Mouse (Mus musculus) thymus, adult 2 months (tissue): ENCODE results near the gene Synpo2l. TPM values are rescaled to one million over a fixed set of nuclear protein-coding genes. Genes with fewer than 3 reads are reported as not detected.
"Not testable (repeated sequence)": the region's sequence is repeated elsewhere in the genome, so short reads cannot be mapped to it uniquely, and the experiment has no call there.

ENCODE experiments used
- DNase-seq: peaks from one replicate; pipeline ENCODE4 v3.0.0; 2021
- H3K27ac ChIP-seq: fragments of 200-500 bp; 2 replicates; pipeline ENCODE4 v1.5.1; 2012; ENCODE audit warnings: low read length, control low read depth; ENCODE audit not compliant: control insufficient read depth, insufficient read depth
- H3K27me3 ChIP-seq: fragments of 200-500 bp; 2 replicates; pipeline ENCODE4 v1.6.1; 2012; ENCODE audit warnings: mild to moderate bottlenecking, low read length, moderate library complexity, mixed read lengths; ENCODE audit not compliant: control insufficient read depth, insufficient read depth
- H3K36me3 ChIP-seq: fragments of 200-500 bp; 2 replicates; pipeline ENCODE4 v1.6.1; 2012; ENCODE audit warnings: mild to moderate bottlenecking, low read length, moderate library complexity; ENCODE audit not compliant: control insufficient read depth, insufficient read depth
- H3K4me1 ChIP-seq: fragments of 200-500 bp; replicated peaks from 2 replicates; pipeline ENCODE4 v1.6.1; 2012; ENCODE audit warnings: low read length; ENCODE audit not compliant: control insufficient read depth, insufficient read depth
- H3K4me3 ChIP-seq: fragments of 200-500 bp; 2 replicates; pipeline ENCODE4 v1.5.1; 2012; ENCODE audit warnings: mild to moderate bottlenecking, low read length, control low read depth, moderate library complexity; ENCODE audit not compliant: control insufficient read depth, insufficient read depth
- CTCF ChIP-seq: fragments of 200-500 bp; IDR thresholded peaks from 2 replicates; pipeline ENCODE4 v1.5.1; 2012; ENCODE audit warnings: mild to moderate bottlenecking, control low read depth, low read length, moderate library complexity, borderline replicate concordance; ENCODE audit not compliant: control insufficient read depth, poor library complexity, insufficient read depth; ENCODE audit errors: extremely low read depth
- POLR2A ChIP-seq: fragments of 200-500 bp; IDR thresholded peaks from 2 replicates; pipeline ENCODE4 v1.6.1; 2012; ENCODE audit warnings: mild to moderate bottlenecking, low read length, control low read depth, moderate library complexity; ENCODE audit not compliant: control insufficient read depth, poor library complexity, insufficient read depth; ENCODE audit errors: extremely low read depth
- WGBS: fragments of 180-500 bp; shearing (Covaris S2); methylation state at CpG from one replicate; pipeline ENCODE4 v1.1.7; 2018; 5-methylcytosine and 5-hydroxymethylcytosine counted together
- polyA plus RNA-seq: library from polyadenylated mRNA; depleted of rRNA; stranded (reverse); fragments of >200 nt; gene quantifications from 2 replicates; pipeline ENCODE4 v1.2.3, GENCODE M21; 2012; rRNA removed

The Synpo2l gene
- polyA plus RNA-seq, result 0.51 and 2.8 TPM in 2 replicates

GRCm38 (mm10) chr14:20668154-20668810 lies at the start of gene Synpo2l:
TSS of gene Synpo2l (minus strand) at chr14:20668354.
- no peak within 1 kb of the TSS for H3K4me3 ChIP-seq
- H3K4me1 ChIP-seq, result peaks cover 8% of the 10 kb centered on the region
- WGBS, result 93% methylated on average over 8 of the region's 8 CpGs
- H3K27me3 ChIP-seq, result no peaks in the 10 kb centered on the region
- H3K36me3 ChIP-seq, result no peaks in the 10 kb centered on the region
- DNase-seq, result no peak
- TF ChIP-seq CTCF, result no peak
- TF ChIP-seq POLR2A, result no peak
- H3K27ac ChIP-seq, result no peak within 1 kb of the TSS

GRCm38 (mm10) chr14:20713832-20714231 lies 45.7 kb upstream of the Synpo2l start:
- TF ChIP-seq POLR2A (no peak), CTCF (no peak)
- H3K4me1 ChIP-seq, result peaks cover 3% of the 10 kb centered on the region; the same call in 1 of the 2 replicates
- DNase-seq, result no peak
- no peak overlapping the region for H3K4me3 ChIP-seq
- H3K36me3 ChIP-seq, result peaks cover 53% of the 10 kb centered on the region
- H3K27me3 ChIP-seq, result no peaks in the 10 kb centered on the region
- WGBS, result 95% methylated on average over 11 of the region's 11 CpGs
- no peak overlapping the region for H3K27ac ChIP-seq

GRCm38 (mm10) chr14:20708239-20708638 lies 40.1 kb upstream of the Synpo2l start:
- H3K4me1 ChIP-seq, result peaks cover 7% of the 10 kb centered on the region
- DNase-seq, result no peak
- peak overlapping the region; percentile 36 for H3K27ac ChIP-seq
- WGBS, result under 1% methylated on average over 10 of the region's 10 CpGs
- TF ChIP-seq CTCF (no peak), POLR2A (no peak)
- no peaks in the 10 kb centered on the region for H3K27me3 ChIP-seq
- H3K4me3 ChIP-seq, result peak overlapping the region; percentile 91
- peaks cover 14% of the 10 kb centered on the region for H3K36me3 ChIP-seq

GRCm38 (mm10) chr14:20707201-20708190 lies 39.3 kb upstream of the Synpo2l start, which contains the start of gene Zswim8:
TSS of gene Zswim8 (plus strand) at chr14:20707552.
- under 1% methylated on average over 80 of the region's 80 CpGs for WGBS
- H3K4me3 ChIP-seq, result peak within 1 kb of the TSS; percentile 91
- peak within 1 kb of the TSS; percentile 36 for H3K27ac ChIP-seq
- peaks cover 7% of the 10 kb centered on the region; the same call in 1 of the 2 replicates for H3K36me3 ChIP-seq
- DNase-seq, result peak; percentile 69
- TF ChIP-seq CTCF, result 0 out of 2 replicates have a peak, but pooled peaks have one; percentile 12
- no peak for TF ChIP-seq POLR2A
- H3K27me3 ChIP-seq, result no peaks in the 10 kb centered on the region
- H3K4me1 ChIP-seq, result peaks cover 7% of the 10 kb centered on the region

GRCm38 (mm10) chr14:20703461-20703860 lies 35.3 kb upstream of the Synpo2l start:
- DNase-seq, H3K27ac ChIP-seq, H3K36me3 ChIP-seq, H3K27me3 ChIP-seq, H3K4me1 ChIP-seq: not testable (repeated sequence)
- WGBS, result 7% methylated on average over 8 of the region's 8 CpGs
- peak overlapping the region; percentile 95 for H3K4me3 ChIP-seq

- peak; percentile 86 for DNase-seq
- Histone ChIP-seq H3K27me3 (no peaks in the 10 kb centered on the region), H3K36me3 (no peaks in the 10 kb centered on the region), H3K4me3 (peak within 1 kb of the TSS; percentile 95), H3K4me1 (no peaks in the 10 kb centered on the region), H3K27ac (peak within 1 kb of the TSS; percentile 47; the same call in 1 of the 2 replicates)
- TF ChIP-seq CTCF (no peak), POLR2A (peak; percentile 82; the same call in 1 of the 2 replicates)
- under 1% methylated on average over 61 of the region's 61 CpGs for WGBS
Measured at GRCm38 (mm10) chr14:20702741-20703381, 34.7 kb upstream of the Synpo2l start, which contains the start of gene Chchd1. TSS of gene Chchd1 (plus strand) at chr14:20703006.
